Mouse (Mus musculus): ENCODE measurements at regions not wholly inside any gene's neighbourhood (a gene's known extent, or its start where the extent isn't known, plus 50 kb on each side); places are given as distances from the start of the nearest gene placed in this dataset.

GRCm38 (mm10) chr9:27464006-27464405 lies 67.4 kb downstream of the Spata19 start:
- TF ChIP-seq POLR2A (IDR thresholded peaks at IDR 0.05; ENCODE audit: insufficient read depth, low read length) (no peak), CTCF (IDR thresholded peaks at IDR 0.05; ENCODE audit: low read depth, low read length) (no peak)

All from ES-Bruce4 (cell line).